Mouse (Mus musculus) embryonic facial prominence, embryonic 11.5 days (tissue): ENCODE measurements around the gene Rdm1. TPM values are rescaled to one million over a fixed set of nuclear protein-coding genes. Genes with fewer than 3 reads are reported as not detected.

Source experiments
- ATAC-seq: fragments of 200-750 bp; cut with Nextera tagmentation; replicated peaks from 2 replicates; pipeline ENCODE4 v1.8.0; 2017; ENCODE audit warnings: low read depth; ENCODE audit not compliant: insufficient number of reproducible peaks, low FRiP score, low TSS enrichment
- DNase-seq: peaks from one replicate; pipeline ENCODE4 v3.0.0-alpha.2; 2015; ENCODE audit warnings: low spot score
- H3K27ac ChIP-seq: fragments of 300-500 bp; sonication (generic); replicated peaks from 2 replicates; pipeline ENCODE4 v1.5.1; 2014; ENCODE audit warnings: mild to moderate bottlenecking, low read depth, low read length, control low read depth
- H3K27me3 ChIP-seq: fragments of 300-500 bp; sonication (generic); 2 replicates; pipeline ENCODE4 v1.6.1; 2014; ENCODE audit warnings: mild to moderate bottlenecking, low read length, moderate library complexity, mixed read lengths; ENCODE audit not compliant: control insufficient read depth, insufficient read depth
- H3K36me3 ChIP-seq: fragments of 300-500 bp; sonication (generic); replicated peaks from 2 replicates; pipeline ENCODE4 v1.6.1; 2014; ENCODE audit warnings: low read depth, mild to moderate bottlenecking, low read length, moderate library complexity, mixed read lengths; ENCODE audit not compliant: control insufficient read depth, insufficient read depth
- H3K4me1 ChIP-seq: fragments of 300-500 bp; sonication (generic); 2 replicates; pipeline ENCODE4 v1.6.1; 2014; ENCODE audit warnings: low read length, mixed read lengths; ENCODE audit not compliant: control insufficient read depth, insufficient read depth
- H3K4me2 ChIP-seq: fragments of 300-500 bp; sonication (generic); 2 replicates; pipeline ENCODE4 v1.6.1; 2014; ENCODE audit warnings: low read depth, mild to moderate bottlenecking, control low read depth, low read length, moderate library complexity
- H3K4me3 ChIP-seq: fragments of 300-500 bp; sonication (generic); 2 replicates; pipeline ENCODE4 v1.5.1; 2014; ENCODE audit warnings: low read depth, low read length, control low read depth
- H3K9ac ChIP-seq: fragments of 300-500 bp; sonication (generic); replicated peaks from 2 replicates; pipeline ENCODE4 v1.6.1; 2014; ENCODE audit warnings: mild to moderate bottlenecking, control low read depth, low read length
- H3K9me3 ChIP-seq: fragments of 300-500 bp; sonication (generic); replicated peaks from 2 replicates; pipeline ENCODE4 v1.6.1; 2016; ENCODE audit warnings: mild to moderate bottlenecking, low read length, inconsistent platforms, mixed read lengths; ENCODE audit not compliant: control insufficient read depth
- WGBS: fragments of 180-500 bp; shearing (Covaris S2); extraction: QIAGEN DNeasy Blood & Tissue Kit; methylation state at CpG from one replicate; pipeline ENCODE4 v1.1.7; 2014; 5-methylcytosine and 5-hydroxymethylcytosine counted together
- polyA plus RNA-seq: library from polyadenylated mRNA; unstranded; fragments of >200 nt; fragmentation: Nextera tagmentation; extraction: Ambion mirVana; gene quantifications from 2 replicates; pipeline ENCODE4 v1.2.1, GENCODE M21; 2014

The Rdm1 gene
- polyA plus RNA-seq, 1 experiment from 2014 or later = 43.0 TPM

- no peak within 1 kb of the TSS for H3K27ac ChIP-seq
- H3K9me3 ChIP-seq = no peaks in the 10 kb centered on the region
- H3K4me1 ChIP-seq = no peaks in the 10 kb centered on the region
- ATAC-seq = peak; percentile 88
- H3K4me2 ChIP-seq = peak within 1 kb of the TSS; percentile 92
- WGBS = 8% methylated on average over 34 of the region's 34 CpGs
- no peaks in the 10 kb centered on the region for H3K36me3 ChIP-seq
- peak within 1 kb of the TSS; percentile 59 for H3K4me3 ChIP-seq
- no peaks in the 10 kb centered on the region for H3K27me3 ChIP-seq
- peak; percentile 95 for DNase-seq
- H3K9ac ChIP-seq = peak within 1 kb of the TSS; percentile 68
Measured at GRCm38 (mm10) chr11:101664825-101665635, 38.0 kb downstream of the Rdm1 start, which contains the start of gene Arl4d. TSS of gene Arl4d (plus strand) at chr11:101665541.

- peak overlapping the region; percentile 59 for H3K4me3 ChIP-seq
- H3K9ac ChIP-seq = peak overlapping the region; percentile 68
- peak overlapping the region; percentile 92 for H3K4me2 ChIP-seq
- no peak overlapping the region for H3K27ac ChIP-seq
- no peaks in the 10 kb centered on the region for H3K4me1 ChIP-seq
- ATAC-seq = no peak
- H3K9me3 ChIP-seq = no peaks in the 10 kb centered on the region
- no peak for DNase-seq
- no peaks in the 10 kb centered on the region for H3K27me3 ChIP-seq
- no peaks in the 10 kb centered on the region for H3K36me3 ChIP-seq
- WGBS = under 1% methylated on average over 24 of the region's 24 CpGs
Measured at GRCm38 (mm10) chr11:101665636-101665992, 38.6 kb downstream of the Rdm1 start.

DNA sequence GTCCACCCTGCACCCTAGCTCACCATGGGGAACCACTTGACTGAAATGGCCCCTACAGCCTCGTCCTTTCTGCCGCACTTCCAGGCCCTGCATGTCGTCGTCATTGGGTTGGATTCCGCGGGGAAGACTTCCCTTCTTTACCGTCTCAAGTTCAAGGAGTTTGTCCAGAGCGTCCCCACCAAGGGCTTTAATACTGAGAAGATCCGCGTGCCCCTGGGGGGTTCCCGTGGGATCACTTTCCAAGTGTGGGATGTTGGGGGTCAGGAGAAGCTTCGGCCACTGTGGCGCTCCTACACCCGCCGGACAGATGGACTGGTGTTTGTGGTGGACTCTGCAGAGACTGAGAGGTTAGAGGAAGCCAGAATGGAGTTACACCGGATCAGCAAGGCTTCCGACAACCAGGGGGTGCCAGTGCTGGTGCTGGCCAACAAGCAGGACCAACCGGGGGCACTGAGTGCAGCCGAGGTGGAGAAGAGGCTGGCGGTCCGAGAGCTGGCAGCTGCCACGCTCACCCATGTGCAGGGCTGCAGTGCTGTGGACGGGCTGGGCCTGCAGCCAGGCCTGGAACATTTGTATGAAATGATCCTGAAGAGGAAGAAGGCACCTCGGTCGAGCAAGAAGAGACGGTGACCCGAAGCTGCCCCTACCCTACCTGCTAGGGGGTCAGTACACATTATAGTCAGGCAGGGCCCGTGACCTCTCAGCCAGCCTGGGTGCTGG is 39.8 kb downstream of the Rdm1 start:
- WGBS = 83% methylated on average over 28 of the region's 28 CpGs
- ATAC-seq = no peak
- Histone ChIP-seq H3K9ac (no peak overlapping the region), H3K4me3 (no peak overlapping the region), H3K4me2 (no peak overlapping the region), H3K27ac (no peak overlapping the region), H3K9me3 (no peaks in the 10 kb centered on the region), H3K36me3 (no peaks in the 10 kb centered on the region), H3K27me3 (no peaks in the 10 kb centered on the region), H3K4me1 (no peaks in the 10 kb centered on the region)
- DNase-seq = no peak

GRCm38 (mm10) chr11:101667871-101668532 is 41.0 kb downstream of the Rdm1 start:
- no peak for ATAC-seq
- 77% methylated on average over 14 of the region's 14 CpGs for WGBS
- Histone ChIP-seq H3K4me1 (no peaks in the 10 kb centered on the region), H3K4me3 (no peak overlapping the region), H3K9me3 (no peaks in the 10 kb centered on the region), H3K36me3 (no peaks in the 10 kb centered on the region), H3K9ac (no peak overlapping the region), H3K27ac (no peak overlapping the region), H3K4me2 (no peak overlapping the region), H3K27me3 (no peaks in the 10 kb centered on the region)
- no peak for DNase-seq

GRCm38 (mm10) chr11:101668546-101669261 is 41.7 kb downstream of the Rdm1 start:
- H3K27ac ChIP-seq = no peak overlapping the region
- ATAC-seq (no peak), DNase-seq (no peak)
- H3K4me1 ChIP-seq = no peaks in the 10 kb centered on the region
- H3K9me3 ChIP-seq = no peaks in the 10 kb centered on the region
- H3K9ac ChIP-seq = no peak overlapping the region
- H3K4me2 ChIP-seq = no peak overlapping the region
- H3K4me3 ChIP-seq = no peak overlapping the region
- 50% methylated on average over 13 of the region's 13 CpGs for WGBS
- no peaks in the 10 kb centered on the region for H3K36me3 ChIP-seq
- H3K27me3 ChIP-seq = no peaks in the 10 kb centered on the region

GRCm38 (mm10) chr11:101670334-101670733 is 43.3 kb downstream of the Rdm1 start:
- Histone ChIP-seq H3K4me3 (no peak overlapping the region), H3K9ac (no peak overlapping the region), H3K9me3 (no peaks in the 10 kb centered on the region), H3K27ac (no peak overlapping the region), H3K36me3 (no peaks in the 10 kb centered on the region), H3K4me1 (no peaks in the 10 kb centered on the region), H3K27me3 (no peaks in the 10 kb centered on the region), H3K4me2 (no peak overlapping the region)
- ATAC-seq (no peak), DNase-seq (no peak)
- WGBS = 79% methylated on average over 1 of the region's 1 CpGs

GRCm38 (mm10) chr11:101671255-101671654 is 44.3 kb downstream of the Rdm1 start:
- no peak for ATAC-seq
- no peaks in the 10 kb centered on the region for H3K27me3 ChIP-seq
- no peak overlapping the region for H3K4me3 ChIP-seq
- WGBS = 85% methylated on average over 4 of the region's 4 CpGs
- no peak for DNase-seq
- no peaks in the 10 kb centered on the region for H3K4me1 ChIP-seq
- H3K36me3 ChIP-seq = no peaks in the 10 kb centered on the region
- no peak overlapping the region for H3K4me2 ChIP-seq
- no peak overlapping the region for H3K27ac ChIP-seq
- H3K9ac ChIP-seq = no peak overlapping the region
- no peaks in the 10 kb centered on the region for H3K9me3 ChIP-seq
